16 mouse cellular contexts compared by ENCODE assay signal in genomic region chr19:7209907-7210646, GRCm38 (mm10).
"Had no signal": no experiment of that assay in that cellular context is flagged by ENCODE, and none has a peak within 500 bp of the region (broad histone marks: within the 10 kb centered on the region; RNA-seq: fewer than 3 reads in every experiment).

No protein-coding gene starts in this region.

- DNase-seq: kidney, adult 9 months; kidney, postnatal 14 days; layer of hippocampus, adult 9-11 months; layer of hippocampus, postnatal 36 days; left cerebral cortex, postnatal 4 days; lung, postnatal 14 days; right cerebral cortex, adult 18-20 months; right cerebral cortex, postnatal 25 days; thymus, postnatal 4 days had no signal

- H3K27me3 ChIP-seq: limb, embryonic 13.5 days; lung, embryonic 15.5 days; megakaryocyte, embryonic 14.5 days; midbrain, embryonic 12.5 days; neural tube, embryonic 15.5 days had no signal

- H3K4me3 ChIP-seq: limb, embryonic 13.5 days; lung, embryonic 15.5 days; megakaryocyte, embryonic 14.5 days; midbrain, embryonic 12.5 days; myocyte; neural tube, embryonic 15.5 days had no signal

- H3K9me3 ChIP-seq: limb, embryonic 13.5 days; lung, embryonic 15.5 days; megakaryocyte, embryonic 14.5 days; midbrain, embryonic 12.5 days; neural tube, embryonic 15.5 days had no signal

- H3K27ac ChIP-seq: limb, embryonic 13.5 days; lung, embryonic 15.5 days; macrophage; neural tube, embryonic 15.5 days had no signal

- H3K4me2 ChIP-seq: limb, embryonic 13.5 days; lung, embryonic 15.5 days; midbrain, embryonic 12.5 days; neural tube, embryonic 15.5 days had no signal

- H3K9ac ChIP-seq: limb, embryonic 13.5 days; lung, embryonic 15.5 days; midbrain, embryonic 12.5 days; neural tube, embryonic 15.5 days had no signal
